Mouse (Mus musculus): ENCODE measurements around the gene Psmd4. TPM values are rescaled to one million over a fixed set of nuclear protein-coding genes. Genes with fewer than 3 reads are reported as not detected.
"Not testable (repeated sequence)": the region's sequence is repeated elsewhere in the genome, so short reads cannot be mapped to it uniquely, and the experiment has no call there.

Psmd4 gene
- total RNA-seq, 1 experiment = 291 TPM

GRCm38 (mm10) chr3:95024551-95024950, 17.9 kb downstream of the Psmd4 start:
- peaks cover 0 to 12% of the 10 kb centered on the region in 2 experiments; a peak in 1 of 4 replicates for H3K4me1 ChIP-seq (ENCODE audit: control insufficient read depth in 2 of 2, insufficient read depth in 2 of 2, low read length in 2 of 2, poor library complexity in 1 of 2)
- H3K9ac ChIP-seq (ENCODE audit: insufficient read depth, low read depth, low read length, poor library complexity, severe bottlenecking) = peak overlapping the region; percentile 5; the same call in 1 of the 2 replicates
- no peaks in the 10 kb centered on the region for H3K36me3 ChIP-seq (ENCODE audit: control insufficient read depth, insufficient read depth, low read length, poor library complexity, severe bottlenecking)
- no peaks in the 10 kb centered on the region for H3K9me3 ChIP-seq (ENCODE audit: control insufficient read depth, insufficient read depth, low read depth, low read length)
- H3K27ac ChIP-seq (ENCODE audit: insufficient read depth, low read depth, low read length, poor library complexity, severe bottlenecking) = no peak overlapping the region
- no peak for TF ChIP-seq MAFK (IDR thresholded peaks at IDR 0.05; ENCODE audit: insufficient read depth, low read depth, low read length)
- no peak for TF ChIP-seq ZC3H11A (IDR thresholded peaks at IDR 0.05; ENCODE audit: borderline replicate concordance, low read depth, low read length)
- no peak for TF ChIP-seq HCFC1 (IDR thresholded peaks at IDR 0.05; ENCODE audit: borderline replicate concordance, insufficient read depth, low read length)
- no peak for TF ChIP-seq ZNF384 (IDR thresholded peaks at IDR 0.05; ENCODE audit: low read depth, low read length)
- no peak for TF ChIP-seq CHD2 (IDR thresholded peaks at IDR 0.05; ENCODE audit: low read depth, low read length)
- no peak for DNase-seq (ENCODE audit: low read depth, low spot score)
- in situ Hi-C loops (cut with MboI; ENCODE audit: low sequenced_read_pairs in 2 of 2, unreplicated experiment in 2 of 2) = no loop called here
- H3K4me3 ChIP-seq (ENCODE audit: insufficient read depth in 1 of 2, low read depth in 1 of 2, low read length in 2 of 2, poor library complexity in 1 of 2, severe bottlenecking in 1 of 2) = no peak overlapping the region

GRCm38 (mm10) chr3:95020956-95021355, 21.5 kb downstream of the Psmd4 start:
- DNase-seq (ENCODE audit: low read depth, low spot score); H3K4me1 ChIP-seq (ENCODE audit: control insufficient read depth in 2 of 2, insufficient read depth in 2 of 2, low read length in 2 of 2, poor library complexity in 1 of 2); in situ Hi-C loops (cut with MboI; ENCODE audit: low sequenced_read_pairs in 2 of 2, unreplicated experiment in 2 of 2); H3K9me3 ChIP-seq (ENCODE audit: control insufficient read depth, insufficient read depth, low read depth, low read length); H3K27ac ChIP-seq (ENCODE audit: insufficient read depth, low read depth, low read length, poor library complexity, severe bottlenecking); H3K9ac ChIP-seq (ENCODE audit: insufficient read depth, low read depth, low read length, poor library complexity, severe bottlenecking); H3K36me3 ChIP-seq (ENCODE audit: control insufficient read depth, insufficient read depth, low read length, poor library complexity, severe bottlenecking); H3K4me3 ChIP-seq (ENCODE audit: insufficient read depth in 1 of 2, low read depth in 1 of 2, low read length in 2 of 2, poor library complexity in 1 of 2, severe bottlenecking in 1 of 2): not testable (repeated sequence)

- H3K4me3 ChIP-seq (ENCODE audit: insufficient read depth in 1 of 2, low read depth in 1 of 2, low read length in 2 of 2, poor library complexity in 1 of 2, severe bottlenecking in 1 of 2) = no peak overlapping the region
- TF ChIP-seq ZC3H11A (IDR thresholded peaks at IDR 0.05; ENCODE audit: borderline replicate concordance, low read depth, low read length) (no peak), ZNF384 (IDR thresholded peaks at IDR 0.05; ENCODE audit: low read depth, low read length) (no peak), MAFK (IDR thresholded peaks at IDR 0.05; ENCODE audit: insufficient read depth, low read depth, low read length) (no peak), CHD2 (IDR thresholded peaks at IDR 0.05; ENCODE audit: low read depth, low read length) (no peak), HCFC1 (IDR thresholded peaks at IDR 0.05; ENCODE audit: borderline replicate concordance, insufficient read depth, low read length) (no peak)
- no peak overlapping the region for H3K9ac ChIP-seq (ENCODE audit: insufficient read depth, low read depth, low read length, poor library complexity, severe bottlenecking)
- H3K9me3 ChIP-seq (ENCODE audit: control insufficient read depth, insufficient read depth, low read depth, low read length) = no peaks in the 10 kb centered on the region
- no peaks in the 10 kb centered on the region for H3K36me3 ChIP-seq (ENCODE audit: control insufficient read depth, insufficient read depth, low read length, poor library complexity, severe bottlenecking)
- in situ Hi-C loops (cut with MboI; ENCODE audit: low sequenced_read_pairs in 2 of 2, unreplicated experiment in 2 of 2) = no loop called here
- no peak overlapping the region for H3K27ac ChIP-seq (ENCODE audit: insufficient read depth, low read depth, low read length, poor library complexity, severe bottlenecking)
- peaks cover 0 to under 1% of the 10 kb centered on the region in 2 experiments; a peak in 1 of 4 replicates for H3K4me1 ChIP-seq (ENCODE audit: control insufficient read depth in 2 of 2, insufficient read depth in 2 of 2, low read length in 2 of 2, poor library complexity in 1 of 2)
- no peak for DNase-seq (ENCODE audit: low read depth, low spot score)
Observed at GRCm38 (mm10) chr3:95018741-95019140, 23.7 kb downstream of the Psmd4 start.

- DNase-seq (ENCODE audit: low read depth, low spot score) = no peak
- in situ Hi-C loops (cut with MboI; ENCODE audit: low sequenced_read_pairs in 2 of 2, unreplicated experiment in 2 of 2) = no loop called here
- no peak for TF ChIP-seq MAFK (IDR thresholded peaks at IDR 0.05; ENCODE audit: insufficient read depth, low read depth, low read length)
- no peak for TF ChIP-seq ZNF384 (IDR thresholded peaks at IDR 0.05; ENCODE audit: low read depth, low read length)
- TF ChIP-seq CHD2 (IDR thresholded peaks at IDR 0.05; ENCODE audit: low read depth, low read length) = no peak
- TF ChIP-seq ZC3H11A (IDR thresholded peaks at IDR 0.05; ENCODE audit: borderline replicate concordance, low read depth, low read length) = no peak
- no peak for TF ChIP-seq HCFC1 (IDR thresholded peaks at IDR 0.05; ENCODE audit: borderline replicate concordance, insufficient read depth, low read length)
- Histone ChIP-seq H3K9me3 (ENCODE audit: control insufficient read depth, insufficient read depth, low read depth, low read length) (no peaks in the 10 kb centered on the region), H3K9ac (ENCODE audit: insufficient read depth, low read depth, low read length, poor library complexity, severe bottlenecking) (peak overlapping the region; percentile 92), H3K36me3 (ENCODE audit: control insufficient read depth, insufficient read depth, low read length, poor library complexity, severe bottlenecking) (peaks cover 7% of the 10 kb centered on the region), H3K4me3 (ENCODE audit: insufficient read depth in 1 of 2, low read depth in 1 of 2, low read length in 2 of 2, poor library complexity in 1 of 2, severe bottlenecking in 1 of 2) (peak overlapping the region; percentile 79 to 92), H3K27ac (ENCODE audit: insufficient read depth, low read depth, low read length, poor library complexity, severe bottlenecking) (peak overlapping the region; percentile 59), H3K4me1 (ENCODE audit: control insufficient read depth in 2 of 2, insufficient read depth in 2 of 2, low read length in 2 of 2, poor library complexity in 1 of 2) (peaks cover 0 to 5% of the 10 kb centered on the region in 2 experiments; a peak in 1 of 4 replicates)
Observed at GRCm38 (mm10) chr3:95016532-95017056, 25.8 kb downstream of the Psmd4 start.

All from ES-E14 (cell line).